Mouse (Mus musculus): ENCODE results near the gene Syne2.
A peak's percentile ranks its signal among the peaks of the same experiment; 100 is the strongest.

The Syne2 gene

GRCm38 (mm10) chr12:76047921-76048320, 230.0 kb downstream of the Syne2 start:
- DNase-seq (ENCODE audit: low read depth, low spot score): no peak

GRCm38 (mm10) chr12:76048672-76049071, 230.7 kb downstream of the Syne2 start:
- no peak for DNase-seq (ENCODE audit: low read depth, low spot score)

- DNase-seq (ENCODE audit: low read depth, low spot score): no peak
These were observed 231.4 kb downstream of the Syne2 start for GRCm38 (mm10) chr12:76049343-76049742.

GRCm38 (mm10) chr12:76051879-76052278, 233.9 kb downstream of the Syne2 start:
- no peak for DNase-seq (ENCODE audit: low read depth, low spot score)

GRCm38 (mm10) chr12:76054653-76055052, 236.7 kb downstream of the Syne2 start:
- DNase-seq (ENCODE audit: low read depth, low spot score): no peak

DNA sequence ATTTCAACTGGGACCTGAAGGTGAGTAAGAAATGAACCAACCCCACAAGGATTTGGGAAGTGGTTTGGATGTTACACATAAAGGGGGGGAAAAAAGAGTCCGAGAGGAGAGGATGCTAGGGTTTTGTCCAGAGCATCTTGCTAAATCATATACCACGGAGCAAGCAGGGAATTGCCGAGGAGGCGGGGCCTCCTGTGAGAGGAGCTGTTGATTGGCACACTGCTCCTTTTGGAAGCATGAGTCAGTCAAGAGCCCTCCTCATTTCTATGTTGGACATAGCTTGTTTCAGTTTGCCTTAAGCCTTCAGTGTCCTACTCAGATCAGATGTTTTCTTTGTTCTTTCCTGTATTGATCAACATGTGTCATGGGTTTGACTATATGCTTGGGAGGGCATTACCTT, 245.1 kb downstream of the Syne2 start:
- DNase-seq (ENCODE audit: low read depth, low spot score): no peak

GRCm38 (mm10) chr12:76070386-76070785, 252.5 kb downstream of the Syne2 start:
- DNase-seq (ENCODE audit: low read depth, low spot score): no peak

- DNase-seq (ENCODE audit: low read depth, low spot score): no peak
These were observed 254.3 kb downstream of the Syne2 start for GRCm38 (mm10) chr12:76071935-76072849.

DNA sequence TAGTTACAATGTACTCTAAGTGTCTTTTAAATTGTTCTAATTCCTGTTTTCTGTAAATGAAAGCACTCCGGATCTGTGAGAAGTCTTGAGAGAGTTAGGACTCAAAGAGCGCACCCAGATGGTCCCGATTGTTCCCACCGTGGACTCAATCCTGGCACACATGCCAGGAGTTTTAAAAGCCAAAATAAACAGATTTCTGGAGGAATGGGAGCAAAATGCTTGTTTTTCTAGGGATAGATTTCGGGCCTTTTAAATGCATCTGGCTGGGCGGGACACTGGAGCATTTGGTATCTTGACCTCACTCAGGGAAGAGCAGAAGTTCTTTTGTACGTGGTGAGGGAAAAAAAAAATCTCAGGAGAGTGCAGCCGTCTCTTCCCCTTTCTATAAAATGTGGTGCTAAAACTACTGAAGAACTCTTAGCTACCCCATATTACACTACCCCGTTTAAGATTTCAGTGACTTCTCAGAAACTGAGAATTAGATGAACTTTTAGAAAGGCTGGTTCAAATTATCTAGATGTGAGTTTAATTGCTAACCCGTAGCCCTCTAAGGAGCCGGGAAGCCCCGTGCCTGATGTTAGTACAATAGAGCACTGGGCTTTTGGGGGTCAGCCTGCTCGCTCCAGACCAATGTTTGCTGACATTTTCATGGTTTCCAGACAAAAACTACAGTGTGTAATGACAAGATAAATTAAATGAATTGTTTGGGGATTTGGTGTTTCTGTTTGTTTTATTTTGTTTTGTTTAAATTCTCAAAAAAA, 255.3 kb downstream of the Syne2 start:
- no peak for DNase-seq (ENCODE audit: low read depth, low spot score)

DNA sequence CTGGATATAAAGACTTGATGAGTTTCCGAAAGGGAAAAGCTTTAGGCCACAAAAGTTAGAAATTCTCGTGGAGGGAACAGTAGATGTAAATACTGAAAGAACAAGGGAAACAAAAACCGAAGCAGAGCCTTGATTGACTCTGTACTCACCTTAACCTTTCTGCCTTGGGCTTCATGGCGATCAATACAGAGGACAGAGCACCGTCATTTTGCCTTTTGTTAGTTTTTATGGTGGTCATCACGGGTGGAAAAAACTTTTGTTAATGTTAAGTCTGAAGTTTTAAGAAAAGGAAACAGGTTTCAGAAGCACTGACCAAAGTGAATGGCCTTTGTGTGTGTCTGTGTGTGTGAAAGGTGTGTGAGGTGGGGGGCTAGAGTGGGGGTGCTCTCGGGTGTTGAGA, 256.0 kb downstream of the Syne2 start:
- no peak for DNase-seq (ENCODE audit: low read depth, low spot score)

DNA sequence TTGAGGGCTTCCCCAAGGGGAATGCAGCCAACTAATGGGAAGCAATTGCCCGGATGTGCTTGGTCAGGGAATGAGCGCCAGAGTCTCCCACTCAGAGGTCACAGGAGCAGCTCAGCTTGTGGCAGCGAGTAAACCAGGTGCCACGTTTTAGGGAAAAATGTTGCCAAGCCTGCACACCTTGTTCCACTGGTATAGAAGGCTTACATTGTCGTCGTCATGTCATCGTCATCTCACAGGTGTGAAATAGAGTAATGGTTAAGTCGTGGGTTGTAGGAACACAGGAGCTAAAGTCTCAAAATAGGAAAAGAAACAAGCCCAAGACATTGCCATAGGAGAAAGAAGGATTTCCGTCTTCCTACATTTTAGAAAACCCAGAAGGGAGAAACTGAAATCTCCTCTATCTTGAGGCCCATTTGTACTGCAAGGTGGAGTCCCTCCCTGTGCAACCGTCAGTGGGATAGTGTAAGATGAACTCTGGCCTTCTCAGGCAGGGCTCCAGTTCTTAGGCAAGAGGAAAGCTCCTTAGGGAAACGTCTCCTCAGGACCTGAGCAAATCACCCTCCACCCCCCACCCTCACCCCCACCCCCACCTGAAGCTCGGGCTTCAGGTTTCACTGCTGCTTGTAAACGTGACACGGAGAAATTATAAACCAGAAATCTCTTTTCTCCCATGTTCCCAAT, 263.1 kb downstream of the Syne2 start:
- no peak for DNase-seq (ENCODE audit: low read depth, low spot score)

DNA sequence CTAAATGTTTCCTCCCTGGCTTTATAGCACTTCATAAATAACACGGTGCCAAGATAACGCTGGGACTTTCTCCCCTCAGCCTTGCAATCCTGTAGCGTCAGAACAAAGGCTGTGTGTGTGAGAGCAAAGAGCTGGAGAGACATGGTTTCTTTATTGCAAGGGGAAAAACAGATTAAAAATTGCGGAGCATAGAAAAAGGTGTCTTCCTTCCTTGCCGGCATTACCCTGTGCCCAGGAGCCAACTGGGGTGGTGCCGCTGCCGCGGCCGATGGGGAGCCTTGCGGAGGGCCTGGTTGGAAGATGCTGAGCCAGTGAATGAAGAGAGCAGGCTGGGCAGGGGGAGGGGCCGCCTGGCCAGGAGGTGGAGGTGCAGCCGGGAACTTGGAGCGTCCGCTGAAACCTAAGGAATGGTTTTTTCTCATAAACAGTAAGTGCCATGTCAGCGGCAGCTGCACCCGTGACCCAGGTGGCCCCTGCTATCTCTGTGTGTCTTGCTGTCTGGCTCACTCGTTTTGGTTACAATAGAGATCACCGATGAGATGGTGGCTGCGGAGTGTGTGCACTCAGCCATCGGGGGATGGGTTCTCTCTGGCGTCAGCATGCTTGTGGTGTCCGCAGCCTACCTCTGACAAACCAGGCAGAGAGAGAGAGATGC, 263.8 kb downstream of the Syne2 start:
- no peak for DNase-seq (ENCODE audit: low read depth, low spot score)

GRCm38 (mm10) chr12:76085066-76085465, 267.1 kb downstream of the Syne2 start:
- DNase-seq (ENCODE audit: low read depth, low spot score): peak; percentile 12

- DNase-seq (ENCODE audit: low read depth, low spot score): peak; percentile 79
These were observed 268.3 kb downstream of the Syne2 start for GRCm38 (mm10) chr12:76085956-76086905.

GRCm38 (mm10) chr12:76087025-76087424, 269.1 kb downstream of the Syne2 start:
- DNase-seq (ENCODE audit: low read depth, low spot score): peak; percentile 74

DNA sequence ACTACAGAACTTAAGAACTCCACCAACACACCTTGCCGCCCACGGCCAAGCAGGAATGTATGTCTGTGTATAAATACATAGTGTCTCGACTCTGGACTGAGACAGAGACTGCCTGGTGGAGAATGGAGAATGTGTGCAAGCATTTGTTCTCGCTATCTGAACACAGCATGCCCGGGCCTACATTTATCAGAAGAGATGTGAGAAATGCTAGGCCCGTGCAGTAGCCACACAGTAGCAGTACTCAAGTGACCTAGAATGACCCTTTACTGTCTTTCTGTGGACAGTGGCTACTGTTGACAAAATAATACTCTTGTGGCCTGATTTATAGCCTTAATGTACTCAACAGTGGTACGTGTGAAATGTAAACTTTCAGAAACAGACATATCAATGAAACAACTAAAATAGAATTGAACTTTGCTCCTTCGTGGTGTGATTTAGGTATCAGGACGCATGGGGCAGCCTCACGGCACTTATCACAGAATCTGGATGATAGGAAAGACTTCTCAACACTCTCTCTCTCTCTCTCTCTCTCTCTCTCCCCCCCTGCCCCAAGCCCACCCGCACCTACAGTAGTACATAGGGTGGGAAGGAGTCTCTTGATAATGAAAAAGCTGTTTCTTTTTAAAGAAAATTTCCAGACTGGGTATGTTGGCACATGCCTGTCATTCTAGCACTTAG, 275.0 kb downstream of the Syne2 start:
- DNase-seq (ENCODE audit: low read depth, low spot score): no peak

DNA sequence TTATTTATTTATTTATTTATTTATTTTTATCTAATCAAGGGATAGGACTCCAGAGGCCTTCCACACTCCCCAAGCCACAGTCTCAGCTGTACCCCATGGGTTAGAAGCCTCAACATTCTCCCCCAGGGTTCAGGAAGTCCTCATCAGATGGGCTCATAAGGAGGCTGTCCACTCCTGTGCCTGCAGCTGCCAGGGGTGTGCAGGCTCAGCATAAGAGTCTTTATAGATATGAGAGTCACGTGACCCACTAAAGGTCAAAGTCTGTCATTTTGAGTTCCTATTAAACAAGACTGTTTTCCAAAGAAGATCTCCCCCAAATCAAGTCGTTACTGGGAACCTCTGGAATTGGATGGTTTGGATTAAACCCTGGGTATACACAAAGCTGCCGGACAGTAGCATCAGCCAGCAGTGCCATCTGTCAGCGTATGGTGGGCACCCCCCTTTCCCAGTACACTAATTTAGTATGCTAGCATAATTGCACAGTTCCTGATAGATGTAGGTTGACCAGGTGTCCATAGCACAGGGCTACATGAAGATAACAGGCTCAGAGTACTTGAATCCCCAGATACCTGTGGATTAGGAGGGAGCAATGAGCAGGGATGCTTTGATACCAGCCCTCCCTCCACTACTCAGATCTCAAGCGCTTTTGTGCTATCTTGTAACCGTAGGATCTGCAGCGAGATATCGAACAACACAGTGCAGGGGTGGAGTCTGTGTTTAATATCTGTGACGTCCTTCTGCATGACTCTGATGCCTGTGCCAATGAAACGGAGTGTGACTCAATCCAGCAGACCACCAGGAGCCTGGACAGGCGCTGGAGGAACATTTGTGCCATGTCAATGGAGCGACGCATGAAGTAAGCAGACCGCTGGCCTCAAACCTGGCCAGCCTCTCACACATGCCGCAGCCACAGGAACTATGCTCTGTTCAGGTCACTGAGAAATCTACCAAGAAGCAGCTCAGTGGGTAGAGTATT, 276.0 kb downstream of the Syne2 start:
- DNase-seq (ENCODE audit: low read depth, low spot score): no peak

DNA sequence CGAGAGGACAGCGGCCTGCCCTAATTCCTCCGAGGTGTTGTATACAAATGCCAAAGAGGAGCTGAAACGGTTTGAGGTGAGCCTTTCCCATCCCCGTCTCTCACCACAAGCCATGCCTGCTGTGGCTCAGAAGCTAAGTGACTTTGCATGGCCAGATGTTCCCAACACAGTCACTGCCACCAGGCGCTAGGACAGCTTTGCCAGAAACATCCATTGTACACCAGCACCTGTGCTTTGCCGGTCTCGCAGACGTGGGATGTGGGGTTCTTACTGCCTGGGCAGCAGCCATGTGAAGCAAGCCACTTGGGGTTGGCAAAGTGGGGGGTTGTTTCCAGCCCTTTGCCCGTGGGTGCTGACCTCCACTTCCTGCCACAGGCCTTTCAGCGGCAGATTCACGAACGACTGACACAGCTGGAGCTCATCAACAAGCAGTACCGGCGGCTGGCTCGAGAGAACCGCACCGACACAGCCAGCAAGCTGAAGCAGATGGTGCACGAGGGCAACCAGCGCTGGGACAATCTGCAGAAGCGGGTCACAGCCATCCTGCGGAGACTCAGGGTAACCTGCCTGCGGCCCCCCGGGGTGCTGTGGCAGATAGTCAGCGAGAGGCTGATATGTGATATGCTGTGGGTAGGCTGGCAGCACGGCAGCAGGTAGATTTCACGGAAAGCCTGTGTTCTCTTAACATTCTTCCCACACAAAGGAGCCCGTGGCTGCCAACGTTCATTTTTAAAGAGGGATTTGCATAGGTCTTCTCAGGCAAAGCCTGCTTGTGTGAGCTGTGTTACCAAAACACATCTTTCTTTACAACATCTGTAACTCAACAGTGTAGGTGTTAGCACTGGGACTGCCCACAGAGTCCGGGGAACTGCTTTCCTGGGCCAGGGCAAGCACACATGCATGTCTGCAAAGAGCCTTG, 277.4 kb downstream of the Syne2 start:
- peak; percentile 39 for DNase-seq (ENCODE audit: low read depth, low spot score)
